Mouse (Mus musculus): ENCODE measurements around the gene Nfya.

- no peak for TF ChIP-seq CTCF (conservative IDR thresholded peaks at IDR 0.05; ENCODE audit: insufficient read depth, insufficient read length, low read depth, low read length)
- no peak for TF ChIP-seq POLR2A (IDR thresholded peaks at IDR 0.05; ENCODE audit: low read depth, low read length)
These were observed 69.4 kb downstream of the Nfya start for GRCm38 (mm10) chr17:48340267-48340666.

Data from kidney, adult 2 months (tissue).